In the genomic region with DNA sequence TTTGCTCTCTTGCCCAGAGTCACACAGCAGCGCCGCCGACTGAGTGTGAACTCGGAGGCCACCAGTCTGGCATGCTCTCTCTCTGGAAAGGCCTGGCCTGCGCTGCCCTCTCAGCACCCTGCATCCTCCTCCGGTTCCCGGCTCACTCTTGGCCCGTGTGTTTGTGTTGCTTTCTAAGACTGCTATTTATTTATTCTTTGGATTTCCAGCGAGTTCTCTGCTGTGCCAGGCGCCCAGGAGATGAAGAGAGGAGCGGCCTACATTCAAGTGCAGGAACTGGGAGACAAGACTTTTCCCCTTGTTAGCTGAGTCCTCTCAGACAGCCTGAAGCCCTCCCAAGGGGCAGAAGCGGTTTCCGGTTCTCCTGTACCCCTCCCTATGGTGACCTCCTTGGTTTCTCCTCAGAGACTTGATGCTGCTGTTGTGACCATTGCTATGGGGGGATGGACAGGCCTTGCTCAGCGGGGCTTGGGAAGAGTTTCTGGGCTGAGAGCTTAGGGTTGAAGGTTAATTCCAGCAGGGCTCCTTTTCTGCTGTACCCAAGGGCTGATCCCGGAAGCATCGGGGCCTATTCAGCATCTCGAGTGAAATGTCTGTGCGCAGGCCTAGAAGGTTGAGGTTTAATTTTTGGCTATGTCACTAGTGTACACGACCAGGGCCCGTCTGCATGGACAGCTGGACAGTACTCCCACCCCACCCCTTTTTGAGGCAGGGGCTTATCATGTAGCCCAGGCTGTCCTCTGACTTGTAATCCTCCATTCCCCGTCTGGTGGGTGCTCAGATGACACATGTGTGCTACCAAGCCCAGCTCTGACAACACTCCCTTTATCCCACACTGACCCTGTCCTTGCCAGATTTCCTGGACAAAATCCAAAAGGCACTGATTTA, we compare ENCODE assay signal across 9 mouse cellular contexts. TPM values are rescaled to one million over a fixed set of nuclear protein-coding genes. Genes with fewer than 3 reads are reported as not detected.
A peak's percentile ranks its signal among the peaks of the same experiment; 100 is the strongest.
DNase-seq lines count a peak whose midpoint lies in the region; ATAC-seq lines count a peak whose summit lies in the region.
"Had no signal": no experiment of that assay in that cellular context is flagged by ENCODE, and none has a peak within 500 bp of the region (broad histone marks: within the 10 kb centered on the region; RNA-seq: fewer than 3 reads in every experiment).

No protein-coding gene starts in this region.

- peak overlapping the region; percentile 50; the same call in 1 of the 2 replicates for H3K9ac ChIP-seq in heart, embryonic 13.5 days

- peaks cover 38% of the 10 kb centered on the region for H3K27me3 ChIP-seq in heart, embryonic 13.5 days (replicated peaks)

- H3K9me3 ChIP-seq in heart, embryonic 13.5 days, result no peaks in the 10 kb centered on the region

- peak; percentile 54 for DNase-seq in gastrocnemius, postnatal 25 days
- no peak for DNase-seq in gastrocnemius, adult 18-20 months (ENCODE audit: low spot score)
- DNase-seq in lung, postnatal 4 days, result peak; percentile 46 to 76
- DNase-seq in liver, result no peak
- DNase-seq in retina, embryonic 14.5 days (ENCODE audit: low spot score), result no peak

- no peaks in the 10 kb centered on the region for H3K36me3 ChIP-seq in heart, embryonic 13.5 days

- H3K4me1 ChIP-seq in brown adipose tissue, adult 24 weeks (ENCODE audit: control insufficient read depth, insufficient read depth, insufficient read length, low read length), result no peaks in the 10 kb centered on the region; the same call in 1 of the 2 replicates
- peaks cover 54% of the 10 kb centered on the region for H3K4me1 ChIP-seq in heart, embryonic 13.5 days

- H3K27ac ChIP-seq in brown adipose tissue, adult 24 weeks (replicated peaks; ENCODE audit: low read depth, low read length), result peak overlapping the region; percentile 59
- no peak overlapping the region for H3K27ac ChIP-seq in heart, embryonic 13.5 days (replicated peaks)

- H3K4me3 ChIP-seq in brown adipose tissue, adult 24 weeks (ENCODE audit: insufficient read depth, low read depth, low read length), result no peak overlapping the region
- H3K4me3 ChIP-seq in heart, embryonic 13.5 days, result peak overlapping the region; percentile 29; the same call in 1 of the 2 replicates

- WGBS in heart, embryonic 13.5 days, result 48% methylated on average over 21 of the region's 21 CpGs

- ATAC-seq in heart, embryonic 13.5 days (ENCODE audit: extremely low read depth, insufficient number of reproducible peaks, low FRiP score, low TSS enrichment), result no peak
- no peak for ATAC-seq in erythroblast, adult 5-6 weeks (replicated peaks; ENCODE audit: low FRiP score, poor library complexity, severe bottlenecking)

- H3K4me2 ChIP-seq in heart, embryonic 13.5 days, result peak overlapping the region; percentile 61

RNA-seq across cellular contexts. Expression of a gene that starts 8.9 kb away (rescaled TPM):
- total RNA-seq in gastrocnemius, postnatal 25 days (2021), result under 1 TPM in 1 of 2 experiments, not detected in 1; 0.35 TPM
- under 1 TPM; 0.34 to 0.50 TPM for total RNA-seq in gastrocnemius, adult 18-20 months (2021)
- polyA plus RNA-seq in brown adipose tissue, adult 24 weeks (2012; ENCODE audit: insufficient read depth, insufficient read length, missing spikeins), result 1.5 TPM in 1 of 2 replicates, not detected in the other
- polyA plus RNA-seq in heart, embryonic 13.5 days (2015; fragmentation: Nextera tagmentation; extraction: Ambion mirVana), result 0.51 and 0.93 TPM in 2 replicates
- not detected in 2 replicates for total RNA-seq in erythroblast, adult 5-6 weeks (2015; ENCODE audit: low replicate concordance)
- not detected in 2 replicates for total RNA-seq in erythroblast, adult 5-6 weeks (2017; ENCODE audit: low replicate concordance)
- total RNA-seq: neutrophil, adult 5-6 weeks had no signal

RNA-seq across cellular contexts. Expression of a gene that starts 9.6 kb away (rescaled TPM):
- 10 to 100 TPM in 1 of 2 experiments, 1 to 10 TPM in 1; 7.5 to 14.7 TPM for total RNA-seq in gastrocnemius, postnatal 25 days (2021)
- 10 to 100 TPM; 10.5 to 15.0 TPM for total RNA-seq in gastrocnemius, adult 18-20 months (2021)
- polyA plus RNA-seq in brown adipose tissue, adult 24 weeks (2012; ENCODE audit: insufficient read depth, insufficient read length, missing spikeins), result 13.4 and 18.7 TPM in 2 replicates
- 2.6 TPM in 2 replicates for polyA plus RNA-seq in heart, embryonic 13.5 days (2015; fragmentation: Nextera tagmentation; extraction: Ambion mirVana)
- not detected in 2 replicates for total RNA-seq in erythroblast, adult 5-6 weeks (2015; ENCODE audit: low replicate concordance)
- not detected in 2 replicates for total RNA-seq in erythroblast, adult 5-6 weeks (2017; ENCODE audit: low replicate concordance)

RNA-seq across cellular contexts. Expression of a gene that starts 17.6 kb away (rescaled TPM):
- 1 to 10 TPM; 6.3 to 7.5 TPM for total RNA-seq in gastrocnemius, postnatal 25 days (2021)
- total RNA-seq in gastrocnemius, adult 18-20 months (2021), result 10 to 100 TPM; 11.2 to 11.9 TPM
- 4.4 and 8.2 TPM in 2 replicates for polyA plus RNA-seq in brown adipose tissue, adult 24 weeks (2012; ENCODE audit: insufficient read depth, insufficient read length, missing spikeins)
- polyA plus RNA-seq in heart, embryonic 13.5 days (2015; fragmentation: Nextera tagmentation; extraction: Ambion mirVana), result 7.2 and 8.0 TPM in 2 replicates
- total RNA-seq in erythroblast, adult 5-6 weeks (2015; ENCODE audit: low replicate concordance), result 2.3 and 5.0 TPM in 2 replicates
- 2.8 and 3.2 TPM in 2 replicates for total RNA-seq in erythroblast, adult 5-6 weeks (2017; ENCODE audit: low replicate concordance)

RNA-seq across cellular contexts. Expression of a gene that starts 58.2 kb away (rescaled TPM):
- not detected for total RNA-seq in gastrocnemius, postnatal 25 days (2021)
- total RNA-seq in gastrocnemius, adult 18-20 months (2021), result not detected
- polyA plus RNA-seq in brown adipose tissue, adult 24 weeks (2012; ENCODE audit: insufficient read depth, insufficient read length, missing spikeins), result not detected in 2 replicates
- polyA plus RNA-seq in heart, embryonic 13.5 days (2015; fragmentation: Nextera tagmentation; extraction: Ambion mirVana), result not detected in 2 replicates
- not detected in 2 replicates for total RNA-seq in erythroblast, adult 5-6 weeks (2015; ENCODE audit: low replicate concordance)
- not detected in 2 replicates for total RNA-seq in erythroblast, adult 5-6 weeks (2017; ENCODE audit: low replicate concordance)
- total RNA-seq: neutrophil, adult 5-6 weeks had no signal

Comparison
In these comparisons a context has a peak if more than half of its experiments do, and no peak if none do; other contexts are left out.
1. DNase-seq: peak in gastrocnemius, postnatal 25 days (single experiment) and lung, postnatal 4 days (2 of 2); none in gastrocnemius, adult 18-20 months (single experiment), liver (single experiment) and retina, embryonic 14.5 days (single experiment).
2. RNA of a gene that starts 9.6 kb away (total RNA-seq): 10.5 to 15.0 TPM in gastrocnemius, adult 18-20 months and 7.5 to 14.7 TPM in gastrocnemius, postnatal 25 days; not detected in erythroblast, adult 5-6 weeks; every median in the first group is over 4 times any median in the second.